22 mouse cellular contexts compared by ENCODE assay signal in genomic region chr19:34554061-34554460, GRCm38 (mm10). TPM values are rescaled to one million over a fixed set of nuclear protein-coding genes. Genes with fewer than 3 reads are reported as not detected.
DNase-seq lines count a peak whose midpoint lies in the region; ATAC-seq and TF ChIP-seq lines count a peak whose summit lies in the region.
"Had no signal": no experiment of that assay in that cellular context is flagged by ENCODE, and none has a peak within 500 bp of the region (broad histone marks: within the 10 kb centered on the region; RNA-seq: fewer than 3 reads in every experiment).

No protein-coding gene starts in this region.

- H3K36me3 ChIP-seq in heart, embryonic 13.5 days, result no peaks in the 10 kb centered on the region
- H3K36me3 ChIP-seq in intestine, postnatal 0 days (ENCODE audit: control insufficient read depth, insufficient read depth), result 0 out of 2 replicates have a peak, but pooled peaks cover 4% of the 10 kb centered on the region
- no peaks in the 10 kb centered on the region for H3K36me3 ChIP-seq in intestine, embryonic 16.5 days (ENCODE audit: control insufficient read depth, insufficient read depth, low read length)
- no peaks in the 10 kb centered on the region for H3K36me3 ChIP-seq in lung, postnatal 0 days (ENCODE audit: insufficient read depth, low read length)
- peaks cover 3% of the 10 kb centered on the region for H3K36me3 ChIP-seq in myocyte (ENCODE audit: control insufficient read depth, insufficient read depth)
- H3K36me3 ChIP-seq: embryonic facial prominence, embryonic 10.5 days; hindbrain, embryonic 12.5 days had no signal

- intact Hi-C loops in heart, postnatal 10 days (cut with DNase I), result loop anchor here (5.0 kb wide), 1 partner anchor 43 kb away; no protein-coding TSS in a partner anchor

- H3K27ac ChIP-seq in heart, embryonic 13.5 days (replicated peaks), result no peak overlapping the region
- peak overlapping the region; percentile 80 for H3K27ac ChIP-seq in intestine, postnatal 0 days (ENCODE audit: low read depth, low read length)
- H3K27ac ChIP-seq in intestine, embryonic 16.5 days (ENCODE audit: low read length), result no peak overlapping the region; the same call in 1 of the 2 replicates
- H3K27ac ChIP-seq in lung, postnatal 0 days (ENCODE audit: low read length), result peak overlapping the region; percentile 48; the same call in 1 of the 2 replicates
- H3K27ac ChIP-seq: hindbrain, embryonic 12.5 days had no signal

- no peak for DNase-seq in heart, postnatal 10 days
- DNase-seq in lung, postnatal 0 days (ENCODE audit: low spot score), result no peak
- DNase-seq in lung, adult 2 months, result no peak
- no peak for DNase-seq in cerebellum, adult 8-10 months
- DNase-seq: adrenal gland, adult 2 months; adrenal gland, postnatal 25 days; cerebellum, adult 18-20 months; cerebellum, postnatal 10 days; gastrocnemius, postnatal 10 days; heart, postnatal 4 days had no signal

- peaks cover 42% of the 10 kb centered on the region for H3K4me1 ChIP-seq in heart, embryonic 13.5 days
- H3K4me1 ChIP-seq in intestine, postnatal 0 days (replicated peaks; ENCODE audit: control insufficient read depth, insufficient read depth, low read length), result peaks cover 6% of the 10 kb centered on the region; the same call in 1 of the 2 replicates
- peaks cover 24% of the 10 kb centered on the region for H3K4me1 ChIP-seq in intestine, embryonic 16.5 days (ENCODE audit: control insufficient read depth, insufficient read depth, low read length)
- peaks cover 6% of the 10 kb centered on the region for H3K4me1 ChIP-seq in lung, postnatal 0 days (ENCODE audit: insufficient read depth, low read depth, low read length)
- peaks cover 12% of the 10 kb centered on the region for H3K4me1 ChIP-seq in lung, adult 2 months (ENCODE audit: control insufficient read depth, insufficient read depth, low read length)
- H3K4me1 ChIP-seq: hindbrain, embryonic 12.5 days had no signal

- H3K4me2 ChIP-seq in heart, embryonic 13.5 days, result peak overlapping the region; percentile 74; the same call in 1 of the 2 replicates
- H3K4me2 ChIP-seq in intestine, postnatal 0 days (replicated peaks; ENCODE audit: low read depth), result no peak overlapping the region; the same call in 1 of the 2 replicates
- no peak overlapping the region for H3K4me2 ChIP-seq in intestine, embryonic 16.5 days (ENCODE audit: low read depth, low read length)
- no peak overlapping the region for H3K4me2 ChIP-seq in lung, postnatal 0 days (replicated peaks; ENCODE audit: low read depth, low read length)
- peak overlapping the region; percentile 69 for H3K4me2 ChIP-seq in myocyte (ENCODE audit: low read depth)
- H3K4me2 ChIP-seq: hindbrain, embryonic 12.5 days had no signal

- H3K79me2 ChIP-seq in myocyte (ENCODE audit: control insufficient read depth, insufficient read depth), result no peaks in the 10 kb centered on the region

- no peak overlapping the region for H3K4me3 ChIP-seq in heart, embryonic 13.5 days
- no peak overlapping the region for H3K4me3 ChIP-seq in intestine, postnatal 0 days (ENCODE audit: low read depth, low read length)
- no peak overlapping the region for H3K4me3 ChIP-seq in intestine, embryonic 16.5 days (ENCODE audit: low read length)
- no peak overlapping the region for H3K4me3 ChIP-seq in lung, postnatal 0 days (ENCODE audit: low read depth, low read length)
- H3K4me3 ChIP-seq in lung, adult 2 months (replicated peaks; ENCODE audit: extremely low read depth, low read depth, low read length), result no peak overlapping the region
- no peak overlapping the region for H3K4me3 ChIP-seq in myocyte
- H3K4me3 ChIP-seq: embryonic facial prominence, embryonic 10.5 days; erythroblast, embryonic 14.5 days; hindbrain, embryonic 12.5 days had no signal

- H3K27me3 ChIP-seq in heart, embryonic 13.5 days (replicated peaks), result no peaks in the 10 kb centered on the region
- no peaks in the 10 kb centered on the region for H3K27me3 ChIP-seq in intestine, postnatal 0 days (replicated peaks; ENCODE audit: control insufficient read depth, insufficient read depth, low read length)
- no peaks in the 10 kb centered on the region for H3K27me3 ChIP-seq in intestine, embryonic 16.5 days (replicated peaks; ENCODE audit: control insufficient read depth, insufficient read depth, low read length)
- no peaks in the 10 kb centered on the region for H3K27me3 ChIP-seq in lung, postnatal 0 days (replicated peaks; ENCODE audit: insufficient read depth, low read length)
- H3K27me3 ChIP-seq in myocyte (ENCODE audit: control insufficient read depth, insufficient read depth, insufficient read length), result no peaks in the 10 kb centered on the region
- H3K27me3 ChIP-seq: hindbrain, embryonic 12.5 days had no signal

- no peak overlapping the region for H3ac ChIP-seq in myocyte (ENCODE audit: control insufficient read depth, insufficient read length)

- no peak for TF ChIP-seq EP300 in lung, postnatal 0 days (IDR thresholded peaks at IDR 0.05)

- no peaks in the 10 kb centered on the region for H3K9me3 ChIP-seq in heart, embryonic 13.5 days
- no peaks in the 10 kb centered on the region for H3K9me3 ChIP-seq in intestine, postnatal 0 days (ENCODE audit: control insufficient read depth)
- no peaks in the 10 kb centered on the region for H3K9me3 ChIP-seq in intestine, embryonic 16.5 days (ENCODE audit: control insufficient read depth, low read length)
- H3K9me3 ChIP-seq in lung, postnatal 0 days (ENCODE audit: low read length), result no peaks in the 10 kb centered on the region; the same call in 1 of the 2 replicates
- H3K9me3 ChIP-seq: embryonic facial prominence, embryonic 10.5 days had no signal

- H3K9ac ChIP-seq in heart, embryonic 13.5 days, result no peak overlapping the region
- no peak overlapping the region for H3K9ac ChIP-seq in intestine, postnatal 0 days (ENCODE audit: low read depth, low read length)
- no peak overlapping the region for H3K9ac ChIP-seq in intestine, embryonic 16.5 days (ENCODE audit: low read depth, low read length)
- no peak overlapping the region for H3K9ac ChIP-seq in lung, postnatal 0 days (replicated peaks; ENCODE audit: low read depth)
- H3K9ac ChIP-seq: hindbrain, embryonic 12.5 days had no signal

- no peak for TF ChIP-seq POLR2A in lung, adult 2 months (IDR thresholded peaks at IDR 0.05; ENCODE audit: borderline replicate concordance, extremely low read depth, low read depth, low read length)
- TF ChIP-seq POLR2A in myocyte (IDR thresholded peaks at IDR 0.05; ENCODE audit: insufficient read length, low read depth), result no peak

- ATAC-seq in heart, embryonic 13.5 days (ENCODE audit: extremely low read depth, insufficient number of reproducible peaks, low FRiP score, low TSS enrichment), result no peak
- no peak for ATAC-seq in intestine, postnatal 0 days
- no peak for ATAC-seq in intestine, embryonic 16.5 days
- no peak for ATAC-seq in lung, postnatal 0 days
- ATAC-seq: forebrain, embryonic 16.5 days; hindbrain, embryonic 16.5 days; inflammation-experienced regulatory T-cells, adult 6 months had no signal

- TF ChIP-seq CTCF in intestine, postnatal 0 days (IDR thresholded peaks at IDR 0.05; ENCODE audit: low read depth), result no peak
- no peak for TF ChIP-seq CTCF in lung, postnatal 0 days (IDR thresholded peaks at IDR 0.05)
- no peak for TF ChIP-seq CTCF in lung, adult 2 months (IDR thresholded peaks at IDR 0.05; ENCODE audit: insufficient read depth, low read length)

RNA-seq across cellular contexts. Expression of gene Ifit2, which starts 3.6 kb away (rescaled TPM):
- polyA plus RNA-seq in heart, embryonic 13.5 days (2015; fragmentation: Nextera tagmentation; extraction: Ambion mirVana), result 6.2 and 8.0 TPM in 2 replicates
- 1 to 10 TPM; 4.9 to 7.3 TPM for total RNA-seq in heart, postnatal 10 days (2021)
- 13.1 and 15.1 TPM in 2 replicates for polyA plus RNA-seq in intestine, postnatal 0 days (2015; fragmentation: Nextera tagmentation; extraction: Ambion mirVana)
- 5.7 and 5.8 TPM in 2 replicates for polyA plus RNA-seq in intestine, embryonic 16.5 days (2015; fragmentation: Nextera tagmentation; extraction: Ambion mirVana)
- polyA plus RNA-seq in lung, postnatal 0 days (2015; fragmentation: Nextera tagmentation; extraction: Ambion mirVana), result 9.1 and 10.7 TPM in 2 replicates
- polyA plus RNA-seq in lung, adult 2 months (2012; rRNA removed), result 3.8 and 6.3 TPM in 2 replicates
- polyA plus RNA-seq in myocyte (2012; fragmentation: generic; extraction: Trizol), result 1.8 TPM

RNA-seq across cellular contexts. Expression of gene Lipa, which starts 26.8 kb away (rescaled TPM):
- 31.1 and 33.9 TPM in 2 replicates for polyA plus RNA-seq in heart, embryonic 13.5 days (2015; fragmentation: Nextera tagmentation; extraction: Ambion mirVana)
- total RNA-seq in heart, postnatal 10 days (2021), result 10 to 100 TPM; 28.6 to 29.1 TPM
- polyA plus RNA-seq in intestine, postnatal 0 days (2015; fragmentation: Nextera tagmentation; extraction: Ambion mirVana), result 191 and 206 TPM in 2 replicates
- polyA plus RNA-seq in intestine, embryonic 16.5 days (2015; fragmentation: Nextera tagmentation; extraction: Ambion mirVana), result 39.9 and 42.2 TPM in 2 replicates
- 46.4 and 54.9 TPM in 2 replicates for polyA plus RNA-seq in lung, postnatal 0 days (2015; fragmentation: Nextera tagmentation; extraction: Ambion mirVana)
- polyA plus RNA-seq in lung, adult 2 months (2012; rRNA removed), result 31.1 and 47.2 TPM in 2 replicates
- 21.4 TPM for polyA plus RNA-seq in myocyte (2012; fragmentation: generic; extraction: Trizol)

RNA-seq across cellular contexts. Expression of gene Ifit3, which starts 29.3 kb away (rescaled TPM):
- polyA plus RNA-seq in heart, embryonic 13.5 days (2015; fragmentation: Nextera tagmentation; extraction: Ambion mirVana), result 1.5 and 1.6 TPM in 2 replicates
- total RNA-seq in heart, postnatal 10 days (2021), result 1 to 10 TPM in 1 of 2 experiments, under 1 TPM in 1; 0.89 to 1.4 TPM
- polyA plus RNA-seq in intestine, postnatal 0 days (2015; fragmentation: Nextera tagmentation; extraction: Ambion mirVana), result 43.5 and 50.2 TPM in 2 replicates
- 0.70 and 1.6 TPM in 2 replicates for polyA plus RNA-seq in intestine, embryonic 16.5 days (2015; fragmentation: Nextera tagmentation; extraction: Ambion mirVana)
- polyA plus RNA-seq in lung, postnatal 0 days (2015; fragmentation: Nextera tagmentation; extraction: Ambion mirVana), result 7.1 and 9.6 TPM in 2 replicates
- 7.2 and 14.0 TPM in 2 replicates for polyA plus RNA-seq in lung, adult 2 months (2012; rRNA removed)
- 0.23 TPM for polyA plus RNA-seq in myocyte (2012; fragmentation: generic; extraction: Trizol)
- polyA plus RNA-seq: erythroblast, embryonic 14.5 days had no signal

RNA-seq across cellular contexts. Expression of gene Ifit1bl1, which starts 47.7 kb away (rescaled TPM):
- polyA plus RNA-seq in heart, embryonic 13.5 days (2015; fragmentation: Nextera tagmentation; extraction: Ambion mirVana), result 1.5 and 1.6 TPM in 2 replicates
- 1 to 10 TPM; 1.1 to 1.3 TPM for total RNA-seq in heart, postnatal 10 days (2021)
- polyA plus RNA-seq in intestine, postnatal 0 days (2015; fragmentation: Nextera tagmentation; extraction: Ambion mirVana), result 18.8 and 19.4 TPM in 2 replicates
- polyA plus RNA-seq in intestine, embryonic 16.5 days (2015; fragmentation: Nextera tagmentation; extraction: Ambion mirVana), result 0.86 and 0.88 TPM in 2 replicates
- 0.90 and 1.1 TPM in 2 replicates for polyA plus RNA-seq in lung, postnatal 0 days (2015; fragmentation: Nextera tagmentation; extraction: Ambion mirVana)
- 0.78 and 1.1 TPM in 2 replicates for polyA plus RNA-seq in lung, adult 2 months (2012; rRNA removed)
- polyA plus RNA-seq in myocyte (2012; fragmentation: generic; extraction: Trizol), result 0.05 TPM
- total RNA-seq: ES-E14 had no signal

RNA-seq across cellular contexts. Expression of gene Ifit3b, which starts 53.7 kb away (rescaled TPM):
- 0.37 and 1.0 TPM in 2 replicates for polyA plus RNA-seq in heart, embryonic 13.5 days (2015; fragmentation: Nextera tagmentation; extraction: Ambion mirVana)
- under 1 TPM; 0.15 to 0.36 TPM for total RNA-seq in heart, postnatal 10 days (2021)
- 2.2 and 2.3 TPM in 2 replicates for polyA plus RNA-seq in intestine, postnatal 0 days (2015; fragmentation: Nextera tagmentation; extraction: Ambion mirVana)
- polyA plus RNA-seq in intestine, embryonic 16.5 days (2015; fragmentation: Nextera tagmentation; extraction: Ambion mirVana), result 0.15 and 0.32 TPM in 2 replicates
- polyA plus RNA-seq in lung, postnatal 0 days (2015; fragmentation: Nextera tagmentation; extraction: Ambion mirVana), result 2.0 and 2.3 TPM in 2 replicates
- polyA plus RNA-seq in lung, adult 2 months (2012; rRNA removed), result 2.1 and 4.5 TPM in 2 replicates
- polyA plus RNA-seq in myocyte (2012; fragmentation: generic; extraction: Trizol), result 0.02 TPM
- total RNA-seq: ES-E14 had no signal
- polyA plus RNA-seq: embryonic facial prominence, embryonic 10.5 days; embryonic facial prominence, embryonic 14.5 days; erythroblast, embryonic 14.5 days; hindbrain, embryonic 12.5 days had no signal

Comparison
In these comparisons a context has a peak if more than half of its experiments do, and no peak if none do; other contexts are left out.
1. H3K27ac ChIP-seq: peak in intestine, postnatal 0 days (single experiment) and lung, postnatal 0 days (single experiment); none in heart, embryonic 13.5 days (single experiment) and intestine, embryonic 16.5 days (single experiment).
2. H3K4me2 ChIP-seq: peak in heart, embryonic 13.5 days (single experiment) and myocyte (single experiment); none in intestine, postnatal 0 days (single experiment), intestine, embryonic 16.5 days (single experiment) and lung, postnatal 0 days (single experiment).